In the genomic region with DNA sequence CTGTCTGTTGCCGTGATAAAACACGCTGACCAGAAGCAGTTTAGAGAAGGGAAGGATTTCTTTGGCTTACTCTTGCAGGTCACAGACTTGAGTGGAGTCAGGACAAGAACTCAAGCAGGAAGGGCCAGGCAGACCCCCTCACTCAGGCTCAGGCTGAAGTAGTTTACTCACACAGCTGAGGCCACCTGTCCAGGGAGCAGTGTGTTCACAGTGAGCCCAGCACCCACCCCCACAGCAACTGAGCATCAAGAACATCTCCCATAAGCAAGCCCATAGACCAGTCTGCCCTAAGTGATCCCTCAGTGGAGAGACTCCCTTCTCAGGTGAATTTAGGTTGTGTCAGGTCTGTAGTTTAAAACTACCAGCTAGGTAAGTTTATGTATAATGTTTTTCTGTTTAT, we compare ENCODE assay signal across 19 mouse cellular contexts. TPM values are rescaled to one million over a fixed set of nuclear protein-coding genes. Genes with fewer than 3 reads are reported as not detected.
"Had no signal": no experiment of that assay in that cellular context is flagged by ENCODE, and none has a peak within 500 bp of the region (broad histone marks: within the 10 kb centered on the region; RNA-seq: fewer than 3 reads in every experiment).

No protein-coding gene starts in this region.

RNA-seq across cellular contexts. Expression of a gene that starts 6.6 kb away (rescaled TPM):
- polyA plus RNA-seq: midbrain, embryonic 11.5 days; midbrain, postnatal 0 days; neural tube, embryonic 12.5 days; neural tube, embryonic 14.5 days had no signal

RNA-seq across cellular contexts. Expression of a gene that starts 22.0 kb away (rescaled TPM):
- total RNA-seq: megakaryocyte progenitor cell, adult 5-6 weeks; midbrain, postnatal 0 days; monocyte, adult 5-6 weeks; neutrophil, adult 5-6 weeks had no signal
- polyA plus RNA-seq: lung, adult 2 months; lung, embryonic 15.5 days; lung, postnatal 0 days; macrophage; midbrain, embryonic 11.5 days; midbrain, embryonic 13.5 days; midbrain, embryonic 15.5 days; midbrain, postnatal 0 days; neural tube, embryonic 12.5 days; neural tube, embryonic 14.5 days; spleen, adult 2 months; stomach, embryonic 15.5 days; stomach, postnatal 0 days; testis, adult 2 months; thymus, adult 2 months; urinary bladder, adult 2 months had no signal

RNA-seq across cellular contexts. Expression of a gene that starts 25.0 kb away (rescaled TPM):
- polyA plus RNA-seq: midbrain, embryonic 11.5 days had no signal

RNA-seq across cellular contexts. Expression of a gene that starts 39.0 kb away (rescaled TPM):
- total RNA-seq: megakaryocyte progenitor cell, adult 5-6 weeks; midbrain, postnatal 0 days; monocyte, adult 5-6 weeks; neutrophil, adult 5-6 weeks had no signal
- polyA plus RNA-seq: lung, embryonic 15.5 days; midbrain, embryonic 11.5 days; midbrain, embryonic 13.5 days; midbrain, embryonic 15.5 days; midbrain, postnatal 0 days; neural tube, embryonic 12.5 days; neural tube, embryonic 14.5 days; spleen, adult 2 months; thymus, adult 2 months; urinary bladder, adult 2 months had no signal
